Mouse (Mus musculus): ENCODE data around the gene Mycbp2. TPM values are rescaled to one million over a fixed set of nuclear protein-coding genes. Genes with fewer than 3 reads are reported as not detected.

The Mycbp2 gene
- total RNA-seq, 2 experiments from 2014 or later, result 158 to 160 TPM

GRCm38 (mm10) chr14:103078006-103078912 is 268.4 kb downstream of the Mycbp2 start:
- no peak for DNase-seq (ENCODE audit: low spot score in 2 of 2)

- DNase-seq (ENCODE audit: low spot score in 2 of 2), result no peak
These were observed 269.2 kb downstream of the Mycbp2 start for GRCm38 (mm10) chr14:103077272-103078005.

- no peak for DNase-seq (ENCODE audit: low spot score in 2 of 2)
These were observed 271.4 kb downstream of the Mycbp2 start for GRCm38 (mm10) chr14:103075166-103075565.

GRCm38 (mm10) chr14:103073825-103074224 is 272.8 kb downstream of the Mycbp2 start:
- DNase-seq (ENCODE audit: low spot score in 2 of 2), result no peak

- no peak for DNase-seq (ENCODE audit: low spot score in 2 of 2)
These were observed 273.9 kb downstream of the Mycbp2 start for GRCm38 (mm10) chr14:103072731-103073130.

GRCm38 (mm10) chr14:103071471-103071870 is 275.1 kb downstream of the Mycbp2 start:
- DNase-seq (ENCODE audit: low spot score in 2 of 2), result no peak

GRCm38 (mm10) chr14:103070790-103071189 is 275.8 kb downstream of the Mycbp2 start:
- DNase-seq (ENCODE audit: low spot score in 2 of 2), result no peak

GRCm38 (mm10) chr14:103069864-103070611 is 276.6 kb downstream of the Mycbp2 start, which contains the start of gene Cln5:
Cln5 (plus strand) TSS chr14:103070216.
- peak; percentile 85 to 93 for DNase-seq (ENCODE audit: low spot score in 2 of 2)

- no peak for DNase-seq (ENCODE audit: low spot score in 2 of 2)
These were observed 277.1 kb downstream of the Mycbp2 start for GRCm38 (mm10) chr14:103069465-103069863.

GRCm38 (mm10) chr14:103065294-103066167 is 281.1 kb downstream of the Mycbp2 start:
- peak; percentile 77 to 88 for DNase-seq (ENCODE audit: low spot score in 2 of 2)

Other genes with a start within 250 kb of the Mycbp2 start
- 10 to 100 TPM; 95.1 to 97.8 TPM for gene Fbxl3, start 247.2 kb downstream of the Mycbp2 start, total RNA-seq (2021)
- gene Scel, start 166.5 kb upstream of the Mycbp2 start, total RNA-seq (2021), result 1 to 10 TPM; 1.4 to 2.1 TPM